Mouse (Mus musculus): ENCODE measurements around the gene Klhl31.

DNA sequence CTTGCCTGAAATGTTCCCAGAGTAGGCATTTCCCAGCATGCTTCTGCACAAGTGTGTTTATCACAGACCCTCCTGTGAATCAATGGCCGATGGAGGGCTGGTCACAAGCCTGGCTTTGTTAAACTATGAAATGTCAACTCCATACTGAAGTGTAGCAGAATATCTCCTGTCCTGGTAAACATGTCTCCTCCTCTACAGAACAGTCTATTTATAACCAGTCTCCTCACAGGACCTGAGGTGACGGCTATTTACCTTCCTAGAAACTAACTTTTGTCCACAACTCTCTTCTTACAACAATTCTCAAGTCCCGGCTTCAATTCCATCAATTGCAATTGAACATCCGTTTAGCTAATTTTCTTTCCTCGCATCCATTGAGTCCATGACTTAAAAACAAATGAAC, 297 bp upstream of the Klhl31 start:
- no peak for TF ChIP-seq CTCF (IDR thresholded peaks at IDR 0.05; ENCODE audit: borderline replicate concordance, control insufficient read depth, extremely low read depth, insufficient read depth, low read length, poor library complexity)
- TF ChIP-seq POLR2A (IDR thresholded peaks at IDR 0.05; ENCODE audit: control insufficient read depth, extremely low read depth, insufficient read depth, low read length, poor library complexity), result no peak

All from thymus, adult 2 months (tissue).